Mouse (Mus musculus) ES-E14 (cell line): ENCODE measurements around the gene Dhx9.

Experiments
- CHD2 ChIP-seq: IDR thresholded peaks from 2 replicates; pipeline ENCODE4 v1.6.1; 2014; ENCODE audit warnings: mild to moderate bottlenecking, low read depth, low read length, inconsistent platforms
- ZC3H11A ChIP-seq: IDR thresholded peaks from 2 replicates; pipeline ENCODE4 v1.6.1; 2012; ENCODE audit warnings: low read depth, mild to moderate bottlenecking, inconsistent platforms, low read length, borderline replicate concordance

DNA sequence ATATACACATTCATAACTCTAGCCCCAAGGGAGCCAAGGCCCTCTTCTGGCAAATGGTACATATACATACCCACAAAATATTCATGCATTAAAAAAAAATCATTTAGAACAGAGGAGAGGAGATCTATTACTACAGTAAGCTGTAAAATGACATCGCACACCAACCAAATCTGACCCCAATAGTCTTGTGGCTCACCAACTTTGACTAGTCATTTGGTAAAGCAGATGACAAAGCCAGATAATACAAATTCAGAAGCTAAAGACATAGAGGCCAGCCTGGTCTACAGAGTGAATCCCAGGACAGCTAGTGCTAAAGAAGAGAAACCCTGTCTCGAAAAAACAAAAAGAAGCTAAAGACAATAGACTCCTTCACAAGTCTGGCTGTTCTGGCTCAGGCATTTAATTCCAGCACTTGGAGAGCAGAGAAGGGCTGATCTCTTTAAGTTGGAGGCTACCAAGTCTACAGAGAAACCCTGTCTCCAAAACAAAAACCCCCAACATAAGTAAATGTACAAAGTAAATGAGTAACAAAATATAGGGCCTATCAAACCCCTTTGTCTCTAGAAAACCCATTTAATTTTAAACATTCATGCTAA lies 2.2 kb downstream of the Dhx9 start:
- no peak for TF ChIP-seq CHD2
- no peak for TF ChIP-seq ZC3H11A
